Mouse (Mus musculus) inflammation-experienced regulatory T-cells, adult 16 weeks (primary cell): Measurements from ENCODE around the gene Vmn1r119. TPM values are rescaled to one million over a fixed set of nuclear protein-coding genes. Genes with fewer than 3 reads are reported as not detected.

Experiments
- polyA plus RNA-seq: library from polyadenylated mRNA; unstranded; fragments of 100-300 nt; shearing (Covaris generic); gene quantifications from one replicate; pipeline ENCODE4 v1.2.1, GENCODE M21; 2017

The Vmn1r119 gene
- not detected for polyA plus RNA-seq

GRCm38 (mm10) chr7:21012355-21012754 is at the start of gene Vmn1r119:
TSS of gene Vmn1r119 (minus strand) at chr7:21012455.

GRCm38 (mm10) chr7:21053684-21054083 is 41.4 kb upstream of the Vmn1r119 start, which contains the start of gene Vmn1r120:
TSS of gene Vmn1r120 (minus strand) at chr7:21053784.

Other genes starting within 250 kb of the Vmn1r119 start
- gene Vmn1r112, start 241.3 kb downstream of the Vmn1r119 start, polyA plus RNA-seq: not detected
- gene Vmn1r113, start 225.2 kb downstream of the Vmn1r119 start, polyA plus RNA-seq: not detected
- not detected for gene Vmn1r114, start 200.3 kb downstream of the Vmn1r119 start, polyA plus RNA-seq
- gene Vmn1r115, start 167.5 kb downstream of the Vmn1r119 start, polyA plus RNA-seq: not detected
- not detected for gene Vmn1r116, start 140.2 kb downstream of the Vmn1r119 start, polyA plus RNA-seq
- not detected for gene Vmn1r117, start 128.3 kb downstream of the Vmn1r119 start, polyA plus RNA-seq
- not detected for gene Vmn1r118, start 100.1 kb downstream of the Vmn1r119 start, polyA plus RNA-seq
- gene Vmn1r120, start 41.3 kb upstream of the Vmn1r119 start, polyA plus RNA-seq: not detected
- not detected for gene Vmn1r121, start 86.1 kb upstream of the Vmn1r119 start, polyA plus RNA-seq
- gene Vmn1r122, start 121.7 kb upstream of the Vmn1r119 start, polyA plus RNA-seq: not detected
- gene Vmn1r123, start 149.7 kb upstream of the Vmn1r119 start, polyA plus RNA-seq: not detected
- gene Gm5157, start 178.0 kb upstream of the Vmn1r119 start, polyA plus RNA-seq: not detected
- not detected for gene Vmn1r124, start 248.2 kb upstream of the Vmn1r119 start, polyA plus RNA-seq